Mouse (Mus musculus) thymus, adult 18-20 months (tissue): Measurements from ENCODE around the gene Ninj1.

Experiments used
- DNase-seq, 2 experiments: peaks; one replicate each; pipeline ENCODE4 v3.0.0; 2022; ENCODE audit warnings: mixed read lengths in 2 of 2

Gene Ninj1

DNA sequence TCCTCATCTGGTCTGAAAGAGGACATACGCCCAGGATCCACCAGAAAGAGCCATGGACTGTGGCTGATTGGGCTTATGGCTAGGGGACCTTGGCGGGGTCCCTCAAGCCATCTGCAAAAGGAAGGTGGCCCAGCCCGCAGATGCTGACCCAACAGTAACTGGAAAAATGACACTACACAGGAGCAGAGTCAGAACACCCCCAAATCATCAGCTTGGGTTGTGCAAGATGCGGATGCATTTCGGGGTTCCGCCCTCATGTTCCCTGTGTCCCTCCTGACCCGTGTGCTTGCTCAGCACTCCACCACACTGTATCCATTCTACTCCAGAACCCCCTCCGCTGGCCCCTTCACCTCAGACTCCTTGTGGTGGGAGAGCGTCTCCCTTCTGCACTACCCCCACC is 11.4 kb downstream of the Ninj1 start:
- no peak for DNase-seq

DNA sequence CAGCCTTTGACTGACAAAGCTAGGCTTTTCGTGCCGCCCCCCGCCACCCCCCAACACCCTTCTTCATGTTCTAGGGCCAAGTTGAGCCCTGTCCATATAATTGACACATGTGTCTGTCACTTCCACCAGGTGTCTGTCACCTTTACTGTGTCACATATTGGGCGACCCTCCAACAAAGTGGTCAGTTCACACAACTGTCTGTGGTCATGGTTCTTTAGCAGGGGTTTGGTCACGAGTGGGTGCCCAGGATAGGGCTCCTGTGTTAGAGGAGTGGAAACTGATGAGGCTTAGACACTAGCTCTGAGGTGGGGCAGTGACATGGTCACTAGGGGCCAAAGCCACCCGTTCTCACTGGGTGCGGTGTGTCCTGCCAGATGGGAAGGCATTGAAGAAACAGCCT is 12.6 kb downstream of the Ninj1 start:
- no peak for DNase-seq

DNA sequence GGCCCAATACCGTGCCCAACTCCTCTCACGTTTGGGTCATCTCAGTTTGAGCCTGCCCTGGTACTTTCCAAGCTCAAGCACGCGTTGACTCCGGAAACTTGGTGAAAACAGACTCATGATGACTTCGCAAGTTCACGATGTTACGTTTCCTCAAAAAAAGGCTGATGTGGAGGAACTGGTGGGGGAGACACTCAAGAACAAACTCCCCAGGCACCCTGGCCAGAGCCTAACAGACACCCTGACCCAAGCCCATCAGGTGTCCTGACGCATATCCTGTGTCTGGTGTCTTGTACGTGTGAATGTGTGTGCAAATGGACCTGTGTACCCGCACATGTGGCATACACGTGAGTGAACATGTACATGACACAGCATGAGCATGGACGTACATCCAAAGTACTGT is 13.4 kb downstream of the Ninj1 start:
- DNase-seq: no peak

DNA sequence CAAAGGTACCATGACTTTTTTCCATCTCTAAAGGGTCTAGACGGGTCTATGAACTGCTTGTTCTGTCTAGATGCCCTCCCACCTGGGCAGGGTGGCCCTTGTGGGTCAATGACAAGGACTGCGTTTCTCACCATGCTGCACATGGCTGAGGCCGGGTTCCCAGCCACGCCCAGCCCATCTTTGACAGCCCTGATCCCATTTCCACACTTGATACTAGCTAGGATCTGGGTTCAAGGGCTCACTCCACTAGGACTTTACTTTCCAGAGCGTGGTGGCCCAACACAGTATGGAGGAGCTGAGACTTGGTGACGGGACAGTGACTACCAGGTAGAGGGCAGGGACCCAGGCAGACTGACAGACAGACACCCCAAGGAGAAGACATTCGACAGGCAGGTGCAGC is 15.3 kb downstream of the Ninj1 start:
- no peak for DNase-seq

DNA sequence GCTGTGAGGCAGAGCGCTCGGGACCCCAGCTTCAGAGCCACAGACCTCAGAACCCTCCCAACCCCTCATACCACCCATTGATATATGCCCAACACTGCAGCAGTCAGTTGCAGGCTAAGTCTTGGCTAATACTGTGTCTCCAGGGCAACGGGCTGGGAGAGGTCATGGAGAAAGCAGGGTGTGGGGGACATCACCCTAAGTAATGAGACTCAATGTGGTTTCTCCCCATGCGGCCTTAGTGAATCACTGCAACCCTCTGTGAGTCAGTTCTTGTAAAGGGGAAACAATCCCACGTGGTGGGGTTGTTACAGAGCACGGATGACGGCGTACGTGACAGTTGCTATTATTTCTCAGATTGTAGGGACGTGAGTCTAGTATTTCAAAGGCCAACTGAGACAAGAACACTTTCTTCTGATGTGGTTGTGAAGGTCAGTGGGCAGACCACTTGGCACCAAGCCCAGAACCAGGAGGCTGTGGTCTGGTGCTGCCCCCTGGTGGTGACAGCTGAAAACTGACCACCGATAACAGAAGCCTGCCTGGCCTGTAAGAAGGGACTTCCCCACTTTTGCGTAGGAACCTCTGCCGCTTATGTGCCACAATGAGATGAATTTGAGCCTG is 18.2 kb downstream of the Ninj1 start:
- DNase-seq: peak in 1 of 2 experiments; percentile 35

- no peak for DNase-seq
Measured at GRCm38 (mm10) chr13:49206341-49206740, 19.1 kb downstream of the Ninj1 start.

- DNase-seq: no peak
Measured at GRCm38 (mm10) chr13:49209306-49209705, 22.0 kb downstream of the Ninj1 start.

- no peak for DNase-seq
Measured at GRCm38 (mm10) chr13:49212711-49213500, 25.6 kb downstream of the Ninj1 start.

GRCm38 (mm10) chr13:49213531-49213932 is 26.2 kb downstream of the Ninj1 start:
- no peak for DNase-seq

GRCm38 (mm10) chr13:49214454-49214853 is 27.2 kb downstream of the Ninj1 start:
- no peak for DNase-seq

- DNase-seq: no peak
Measured at GRCm38 (mm10) chr13:49215128-49215503, 27.8 kb downstream of the Ninj1 start.

- DNase-seq: peak; percentile 91 to 94
Measured at GRCm38 (mm10) chr13:49215504-49216219, 28.4 kb downstream of the Ninj1 start, which contains the start of gene Card19. Gene Card19, minus strand, starts transcription at chr13:49216037.

GRCm38 (mm10) chr13:49216220-49216552 is 28.9 kb downstream of the Ninj1 start:
- DNase-seq: no peak

DNA sequence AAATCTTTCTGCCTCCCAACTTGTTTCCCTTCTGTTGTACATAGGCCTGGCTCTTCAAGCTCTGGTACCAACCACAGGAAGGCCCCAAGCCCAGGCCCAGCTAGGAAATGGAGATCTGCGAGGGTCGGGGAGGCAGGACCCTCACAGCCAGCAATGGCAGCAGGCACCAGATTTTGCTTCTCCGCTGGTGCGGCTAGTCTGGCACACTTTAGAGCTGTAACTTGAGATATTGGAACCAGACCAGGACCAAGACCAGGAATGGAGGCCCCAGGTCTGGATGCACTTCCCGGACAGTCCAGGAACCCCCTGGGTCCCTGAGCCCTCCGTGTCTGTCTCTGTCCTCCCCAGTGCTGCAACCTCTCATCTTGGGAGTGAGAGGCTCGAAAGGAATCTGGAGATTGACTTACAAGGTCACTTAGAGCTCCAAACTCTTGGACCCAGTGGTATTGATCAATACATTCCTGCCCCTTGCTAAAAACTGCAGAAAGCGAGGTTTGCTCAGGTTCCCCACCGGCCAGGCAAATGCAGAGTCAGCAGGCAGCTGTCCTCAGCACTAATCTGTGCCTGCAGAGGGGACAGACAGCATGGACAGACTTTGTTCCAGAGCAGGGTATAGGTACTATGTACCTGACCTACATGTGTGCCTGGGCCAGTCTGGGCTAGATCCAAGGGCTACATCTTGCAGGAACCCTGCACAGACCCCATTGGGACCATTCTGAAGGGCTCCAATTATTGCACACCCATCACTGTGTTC is 29.7 kb downstream of the Ninj1 start:
- DNase-seq: no peak

GRCm38 (mm10) chr13:49218651-49219050 is 31.4 kb downstream of the Ninj1 start:
- DNase-seq: no peak

DNA sequence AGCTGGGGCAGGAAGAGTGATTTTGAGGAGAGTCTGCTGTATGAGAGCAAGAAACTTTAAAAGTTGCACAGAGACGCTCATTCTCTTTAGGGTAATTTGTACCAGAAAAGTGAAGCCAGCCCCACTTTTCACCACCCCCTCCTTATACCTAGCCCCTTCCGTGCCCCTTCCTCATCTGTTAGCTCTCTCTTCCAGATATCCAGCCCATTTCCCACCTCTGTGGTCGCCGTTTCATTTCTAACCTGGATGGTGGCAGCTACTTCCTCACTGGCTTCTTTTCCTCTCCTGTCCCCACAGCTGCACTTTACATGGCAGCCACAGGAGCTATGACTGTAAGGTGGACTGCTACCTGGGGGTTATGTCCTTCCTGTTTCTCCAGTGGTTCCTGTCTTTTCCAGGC is 32.1 kb downstream of the Ninj1 start:
- DNase-seq: no peak

- no peak for DNase-seq
Measured at GRCm38 (mm10) chr13:49220912-49221311, 33.6 kb downstream of the Ninj1 start.

DNA sequence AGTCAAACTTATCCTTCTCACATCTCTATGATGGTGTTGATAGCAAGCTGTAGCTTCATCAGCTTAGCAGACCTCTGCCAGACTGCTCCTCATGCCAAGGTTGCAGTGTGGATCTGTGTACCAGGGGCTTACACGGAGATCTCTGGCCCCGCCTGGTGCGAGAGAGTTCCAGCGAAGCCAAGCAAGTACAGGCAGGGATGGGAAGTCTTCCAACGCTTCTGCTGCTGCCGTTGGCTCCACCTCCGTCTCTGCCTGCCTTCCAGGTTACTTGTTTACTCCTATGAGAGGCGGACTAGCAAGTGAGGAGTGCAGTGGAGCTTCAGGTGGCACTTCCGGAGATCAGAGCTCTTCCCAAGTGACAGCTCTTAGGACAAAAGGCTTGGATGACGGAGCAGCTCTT is 37.0 kb downstream of the Ninj1 start:
- DNase-seq: no peak

GRCm38 (mm10) chr13:49224729-49225128 is 37.4 kb downstream of the Ninj1 start:
- DNase-seq: no peak

DNA sequence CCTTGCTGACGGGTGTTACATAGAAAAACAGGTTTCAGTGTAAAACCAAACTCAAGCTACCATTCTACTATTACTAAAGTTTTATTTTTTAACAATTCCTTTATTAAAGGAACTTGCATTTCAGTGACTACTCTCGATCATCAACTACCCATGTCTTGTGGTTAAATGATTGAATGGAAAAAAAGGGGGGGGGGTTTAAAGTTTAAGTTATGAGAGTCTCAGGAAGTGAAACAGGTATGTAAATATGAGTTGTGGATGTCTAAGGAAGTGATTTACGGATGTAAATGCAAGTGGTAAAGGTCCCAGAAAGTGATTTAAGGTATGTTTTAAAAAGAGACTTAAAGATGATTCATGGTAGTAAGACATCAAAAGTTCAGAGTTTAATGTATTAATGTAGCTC is 37.9 kb downstream of the Ninj1 start:
- no peak for DNase-seq

DNA sequence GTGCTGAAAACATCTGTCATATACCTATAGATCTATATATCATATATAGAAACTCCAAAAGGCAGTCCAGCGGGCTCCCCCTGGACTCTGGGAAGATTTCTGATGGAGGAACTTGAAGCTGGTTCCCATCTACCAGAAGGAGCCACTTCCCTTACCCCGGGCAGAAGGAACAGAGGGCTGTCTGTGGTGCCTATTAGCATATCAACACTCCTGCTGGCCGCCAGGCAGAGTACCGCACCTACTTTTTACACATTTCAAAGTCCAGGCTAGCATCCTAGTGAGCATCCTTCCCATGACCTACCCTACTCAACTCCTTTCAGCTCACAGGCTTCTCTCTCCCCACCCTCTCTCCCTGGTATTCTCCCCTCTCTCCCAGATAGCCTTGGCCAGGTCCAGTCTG is 38.3 kb downstream of the Ninj1 start:
- no peak for DNase-seq

GRCm38 (mm10) chr13:49233792-49234572 is 46.7 kb downstream of the Ninj1 start:
- DNase-seq: no peak
